Mouse (Mus musculus): Measurements from ENCODE around the gene Pip5k1c.

GRCm38 (mm10) chr10:81365073-81365472 lies 72.3 kb downstream of the Pip5k1c start:
- TF ChIP-seq CTCF (IDR thresholded peaks at IDR 0.05; ENCODE audit: insufficient read depth, low read depth, low read length) = no peak
- TF ChIP-seq POLR2A (IDR thresholded peaks at IDR 0.05; ENCODE audit: insufficient read depth, low read depth, low read length) = no peak

All from olfactory bulb, adult 2 months (tissue).